Mouse (Mus musculus): ENCODE measurements around the gene Cyp4f18.

DNA sequence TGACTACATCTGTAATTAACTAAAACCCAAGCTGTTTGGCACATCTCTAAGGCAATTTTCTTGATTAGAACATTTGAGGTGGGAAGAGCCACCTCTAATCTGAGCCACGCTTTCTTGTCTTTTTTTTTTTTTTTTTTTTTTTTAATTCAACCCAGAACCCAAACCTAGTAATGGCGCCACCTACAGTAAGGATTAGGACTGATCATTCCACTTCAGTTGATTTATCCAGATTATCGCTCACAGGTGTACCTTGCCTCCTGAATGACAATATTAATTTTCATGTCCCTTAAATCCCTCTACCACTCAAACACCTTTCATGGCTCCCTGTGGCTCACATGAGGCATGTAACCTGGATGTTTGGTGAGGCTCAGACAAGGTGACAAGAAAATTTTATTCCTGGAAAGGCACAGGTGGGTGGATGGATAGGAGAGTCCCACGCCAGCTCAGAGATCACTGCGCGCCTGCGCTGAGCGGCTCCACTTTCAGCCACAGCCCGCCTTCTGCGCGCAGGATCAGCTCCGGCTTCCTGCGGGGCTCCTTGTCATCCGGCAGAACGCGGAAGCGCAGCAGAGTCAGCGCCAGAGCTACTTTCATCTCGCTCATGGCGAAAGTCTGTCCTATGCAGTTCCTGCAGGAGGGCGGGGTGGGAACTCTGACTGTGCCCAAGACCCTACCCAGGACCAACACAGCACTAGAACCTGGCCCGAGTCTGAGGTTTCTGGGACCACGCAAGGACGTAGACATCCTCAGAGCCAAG is 21.1 kb downstream of the Cyp4f18 start:
- TF ChIP-seq CTCF (IDR thresholded peaks at IDR 0.05; ENCODE audit: low read depth) (no peak; the same call in 1 of the 2 replicates), EP300 (optimal IDR thresholded peaks at IDR 0.05) (no peak)
